Mouse (Mus musculus) spleen, postnatal 10 days (tissue): ENCODE measurements at regions not wholly inside any gene's neighbourhood (a gene's known extent, or its start where the extent isn't known, plus 50 kb on each side); places are given as distances from the start of the nearest gene placed in this dataset.

Experiments
- DNase-seq, 2 experiments: peaks; one replicate each; pipeline ENCODE4 v3.0.0; 2021 to 2022; ENCODE audit warnings: low spot score in 2 of 2

DNA sequence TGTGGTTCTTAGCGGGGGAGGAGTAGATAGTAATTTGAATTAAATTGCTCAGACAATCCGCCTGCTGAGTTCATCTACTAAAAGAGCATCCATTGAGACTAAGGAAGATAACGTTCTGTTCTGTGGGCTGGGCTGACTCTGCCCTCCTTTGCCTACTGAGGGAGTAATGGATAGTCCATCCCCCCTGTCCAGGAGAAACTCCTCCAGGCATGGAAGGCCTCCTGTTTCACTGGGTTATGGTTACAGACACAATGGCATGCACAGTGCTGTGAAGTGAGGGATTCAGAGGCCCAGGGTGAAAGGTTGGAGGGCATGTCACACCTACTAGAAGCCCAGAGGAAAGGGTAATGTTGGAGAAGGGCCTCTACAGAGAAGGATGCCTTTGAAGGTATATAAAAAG is 287.2 kb upstream of the Xrcc4 start:
- no peak for DNase-seq

DNA sequence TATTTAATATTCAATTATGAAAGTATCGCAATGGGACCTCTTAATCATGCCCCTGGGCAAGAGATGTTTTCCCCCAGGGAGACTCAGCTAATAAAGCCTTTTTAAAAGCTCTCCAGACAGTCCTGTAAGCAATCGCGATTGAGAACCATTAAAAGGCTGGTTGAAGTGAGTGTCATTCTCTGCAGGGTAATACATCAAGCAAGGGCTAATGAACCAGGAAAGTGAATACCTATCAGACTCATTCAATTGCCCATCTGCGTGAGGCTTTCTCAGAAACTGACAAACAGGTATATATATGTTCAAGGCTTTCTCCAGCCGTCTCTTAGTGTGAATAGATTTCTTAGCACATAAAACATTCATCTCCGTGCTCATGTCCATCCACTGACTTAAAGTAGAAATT is 286.8 kb upstream of the Xrcc4 start:
- DNase-seq = no peak

DNA sequence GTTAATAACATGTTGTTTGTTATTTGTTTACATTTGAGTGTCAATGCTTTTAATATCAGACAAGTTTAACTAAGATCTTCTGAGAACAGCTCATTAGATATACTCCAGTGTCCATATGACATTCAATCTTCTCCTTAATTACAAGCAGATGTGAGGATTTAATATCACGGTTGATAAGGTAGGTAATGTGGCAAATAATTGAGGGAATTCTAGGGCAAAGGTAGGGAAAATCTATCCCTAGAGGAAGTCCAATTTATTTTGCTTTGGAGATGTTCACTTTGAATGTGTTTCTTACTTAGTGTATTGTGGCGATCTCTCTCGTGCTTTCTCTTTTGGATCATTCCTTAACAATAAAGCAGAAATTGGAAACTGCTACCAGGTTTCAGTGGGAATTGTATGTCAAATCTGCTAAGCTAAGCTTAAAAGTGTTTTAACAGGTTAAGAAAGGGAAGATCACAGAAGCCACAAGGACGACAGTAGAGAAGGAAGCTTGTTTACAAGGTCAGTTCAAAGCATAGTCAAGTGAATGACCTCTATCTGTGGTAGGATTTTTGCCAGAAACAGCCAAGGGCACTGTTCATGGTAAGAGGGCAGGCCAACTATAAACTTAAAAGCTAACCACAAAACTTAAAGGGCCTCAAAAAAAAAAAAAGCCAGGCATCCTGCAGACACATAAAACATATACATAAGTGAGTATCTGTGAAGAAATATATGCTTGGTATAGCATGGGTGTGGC is 282.2 kb upstream of the Xrcc4 start:
- DNase-seq = no peak

DNA sequence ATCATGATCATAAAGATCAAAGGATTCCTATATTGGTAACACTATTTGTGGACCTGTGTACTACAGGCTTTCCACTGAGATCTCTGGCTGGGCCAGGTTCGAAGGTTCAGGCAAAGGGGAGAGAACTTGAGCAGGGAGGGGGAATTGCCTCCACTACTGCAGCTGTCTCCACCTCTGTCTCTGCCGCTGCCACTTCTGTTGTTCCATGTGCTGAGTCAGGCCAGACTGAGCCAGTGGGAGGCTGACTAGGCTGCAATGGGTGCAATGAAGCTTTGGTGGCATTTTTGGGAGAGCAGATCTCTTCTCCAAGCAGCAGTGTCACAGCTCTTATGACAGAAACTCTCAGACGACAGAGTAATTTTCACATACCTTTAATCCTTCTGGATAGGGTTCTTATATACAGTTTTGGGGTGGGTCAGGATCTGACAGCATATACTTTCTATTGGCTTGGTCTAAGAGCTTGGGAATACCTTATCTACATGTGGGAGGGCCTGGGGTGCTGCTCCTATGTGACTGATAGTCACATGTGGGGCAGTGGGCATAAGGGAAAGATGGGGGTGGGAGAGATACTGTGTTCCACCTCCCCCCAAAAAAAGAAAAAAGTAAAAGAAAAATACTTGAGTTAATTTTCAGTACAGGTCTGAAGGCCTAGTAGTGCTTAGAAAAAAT is 281.5 kb upstream of the Xrcc4 start:
- no peak for DNase-seq

DNA sequence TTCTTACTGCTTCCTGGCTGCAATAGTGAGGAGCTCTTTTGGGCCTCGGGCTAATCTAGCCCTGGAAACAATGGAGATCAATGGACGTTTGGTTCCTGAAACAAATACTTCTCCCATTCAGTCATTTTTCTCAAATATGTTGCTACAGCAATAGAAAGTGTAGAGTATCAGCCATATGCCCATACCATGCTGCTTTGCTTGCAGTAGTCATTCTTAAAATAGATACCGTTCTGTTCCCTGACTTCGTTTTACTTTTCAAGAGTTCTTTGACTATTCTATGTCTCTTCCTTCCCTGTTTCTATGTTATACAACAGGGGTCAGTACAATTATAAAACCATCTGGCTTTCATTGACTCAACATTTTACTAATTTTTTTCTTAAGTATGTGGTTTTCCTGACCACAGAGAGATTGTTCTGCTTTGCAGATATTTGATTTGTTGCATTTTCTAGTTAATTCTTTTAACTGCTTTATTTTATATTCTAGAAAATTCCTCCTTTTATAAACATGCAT is 275.2 kb upstream of the Xrcc4 start:
- no peak for DNase-seq

DNA sequence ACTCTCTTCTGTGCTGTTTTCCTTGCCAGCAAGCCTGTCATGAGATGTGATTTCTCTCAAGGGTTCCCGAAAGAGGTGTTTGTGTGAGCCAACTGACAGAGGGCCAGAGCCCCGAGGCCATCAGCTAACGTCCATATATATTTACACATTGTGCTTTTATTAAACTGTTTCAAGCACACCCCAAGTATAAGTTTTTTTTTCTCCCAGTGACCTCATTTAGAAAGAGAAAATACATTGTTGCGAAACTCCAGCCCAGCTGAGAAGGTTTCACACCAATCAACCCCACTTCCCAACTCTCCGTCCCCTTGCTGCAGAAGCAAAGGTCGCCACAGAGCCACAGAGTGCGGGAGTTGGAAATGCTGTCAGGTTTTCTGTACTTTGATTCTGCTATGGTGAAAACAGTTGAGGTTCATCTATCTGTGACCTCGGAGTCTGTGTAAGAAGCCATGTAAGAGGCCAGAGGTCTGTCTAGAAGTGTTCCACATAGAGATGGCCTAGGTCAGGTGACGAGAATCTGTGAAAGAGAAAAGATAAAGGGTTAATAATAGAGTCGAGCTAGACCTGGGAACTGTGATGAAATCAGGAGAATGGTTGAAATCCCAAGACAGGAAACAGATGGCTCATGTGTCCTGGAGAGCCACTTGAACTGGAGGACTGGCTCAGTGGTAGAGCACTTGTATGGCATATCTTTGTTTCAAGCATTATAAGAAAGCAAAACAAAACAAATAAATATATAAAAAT is 270.6 kb upstream of the Xrcc4 start:
- no peak for DNase-seq

DNA sequence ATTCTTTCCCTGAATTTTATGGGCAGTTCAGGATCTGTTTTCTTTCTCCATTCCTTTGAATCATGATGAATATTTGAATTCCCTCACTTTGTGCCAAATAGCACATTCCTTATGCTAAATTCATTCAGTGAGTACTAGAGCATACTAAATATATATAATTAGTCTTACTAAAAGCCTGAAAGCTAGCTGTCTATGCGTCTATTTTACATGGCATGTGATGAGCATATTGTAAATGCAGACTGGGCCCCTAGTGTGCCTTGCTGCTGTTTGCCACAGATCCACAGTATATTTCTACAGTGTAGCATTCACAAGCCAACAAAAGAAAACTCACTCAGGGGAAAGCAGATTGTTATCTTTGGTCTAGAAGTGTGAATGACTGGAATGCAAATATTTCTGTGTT is 268.7 kb upstream of the Xrcc4 start:
- no peak for DNase-seq

DNA sequence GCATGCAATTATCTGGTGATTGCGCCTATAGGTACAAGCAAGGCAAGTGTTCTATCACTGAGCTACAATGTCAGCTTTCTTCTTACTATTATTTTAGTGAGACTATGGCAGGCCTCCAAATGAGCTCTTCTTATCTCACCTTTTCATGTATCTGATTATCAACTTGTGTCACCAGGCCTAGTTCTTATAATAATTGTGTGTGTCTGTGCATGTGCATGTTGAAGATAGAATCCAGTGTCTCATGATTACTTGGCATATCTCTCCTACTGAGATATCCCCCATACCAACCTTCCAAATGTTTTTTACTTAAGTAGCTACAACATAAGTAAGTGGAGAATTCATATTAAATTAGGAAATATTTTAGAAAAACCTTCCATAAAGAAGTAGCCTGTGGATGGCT is 266.2 kb upstream of the Xrcc4 start:
- no peak for DNase-seq

DNA sequence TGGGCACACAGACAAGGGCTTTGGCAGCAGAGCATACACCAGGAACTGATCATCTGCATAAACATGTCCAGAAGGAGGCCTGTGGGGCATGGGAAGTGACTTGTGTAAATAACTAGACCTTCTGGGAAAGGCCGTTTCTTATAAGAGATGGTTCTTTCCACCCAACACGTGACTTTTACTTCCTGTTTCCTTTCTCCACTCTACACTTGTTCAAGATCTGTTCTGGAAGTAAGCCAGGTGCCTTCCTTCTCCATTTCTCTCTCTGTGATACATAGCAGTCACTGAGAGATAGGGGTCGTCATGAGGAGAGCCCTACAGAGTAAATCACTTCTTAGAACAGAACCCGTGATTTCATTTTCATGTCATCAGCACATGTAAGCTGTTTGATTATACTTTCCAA is 253.4 kb upstream of the Xrcc4 start:
- no peak for DNase-seq

DNA sequence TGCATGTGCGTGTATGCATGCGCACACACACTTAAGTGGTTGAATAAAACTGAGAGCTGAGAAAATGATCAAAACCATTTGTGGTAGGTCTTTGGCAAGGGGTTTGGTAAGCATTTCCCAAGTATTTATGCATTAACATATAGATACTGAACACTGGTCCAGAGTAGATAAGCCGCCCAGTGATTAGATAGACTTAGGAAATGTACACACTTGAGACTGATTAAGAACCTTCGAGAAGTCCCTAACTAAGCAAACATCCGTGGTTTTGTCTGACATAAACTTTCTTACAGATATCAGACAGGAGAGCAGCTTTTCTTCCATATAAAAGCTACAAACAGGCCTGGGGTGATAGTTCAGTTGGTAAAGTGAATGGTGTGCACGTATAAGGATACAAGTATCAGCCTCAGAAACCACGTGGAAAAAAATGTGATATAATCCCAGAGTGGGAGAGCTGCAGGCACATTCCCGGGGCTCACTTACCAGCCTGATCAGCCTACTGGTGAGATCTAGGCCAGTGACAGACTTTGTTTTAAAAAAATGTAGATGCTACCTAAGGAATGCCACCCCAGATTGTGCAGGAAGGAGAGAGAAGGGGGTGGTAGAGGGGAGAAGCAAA is 252.3 kb upstream of the Xrcc4 start:
- no peak for DNase-seq

DNA sequence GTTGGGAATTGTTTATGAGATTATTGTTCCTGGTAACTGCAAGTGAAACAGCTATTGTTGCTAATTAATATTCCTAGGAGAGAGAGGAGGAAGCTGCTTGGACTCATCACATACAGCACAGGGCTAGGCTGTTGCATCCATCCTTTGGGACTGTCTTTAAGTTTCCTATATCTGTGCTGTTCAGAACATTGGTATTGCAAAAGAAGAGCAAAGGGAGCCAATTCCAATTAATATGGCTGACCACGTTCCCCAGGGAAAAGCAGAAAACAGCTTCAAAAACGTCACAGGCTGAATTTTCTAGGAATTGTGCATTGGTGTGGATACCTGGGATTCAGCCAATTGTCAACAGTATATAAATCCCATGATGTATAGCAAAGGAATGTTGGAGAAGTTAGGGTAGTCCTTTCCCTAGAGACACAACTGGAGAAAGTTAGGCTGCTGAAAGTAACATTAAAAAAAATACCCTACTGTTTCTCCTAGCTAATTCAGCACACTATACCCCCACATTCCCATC is 251.3 kb upstream of the Xrcc4 start:
- DNase-seq = no peak

DNA sequence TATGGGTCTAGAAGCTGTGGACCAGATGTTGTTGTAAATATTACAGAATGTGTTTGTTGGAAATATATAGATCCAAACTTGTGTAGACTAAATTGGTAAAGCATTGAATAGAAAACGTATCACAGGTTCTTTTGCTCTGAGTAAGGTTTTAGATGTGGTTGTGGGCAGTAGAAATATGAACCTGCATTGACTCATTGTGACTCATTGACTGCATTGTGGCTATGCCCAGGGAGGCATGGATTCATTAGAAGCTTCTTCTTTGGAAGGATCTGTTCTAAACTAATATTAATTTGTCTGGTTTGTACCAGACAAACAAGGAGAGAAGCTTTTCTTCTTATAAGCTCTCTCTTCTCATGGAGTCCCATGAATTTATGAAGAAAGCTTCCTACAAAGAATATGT is 248.2 kb upstream of the Xrcc4 start:
- DNase-seq = no peak

DNA sequence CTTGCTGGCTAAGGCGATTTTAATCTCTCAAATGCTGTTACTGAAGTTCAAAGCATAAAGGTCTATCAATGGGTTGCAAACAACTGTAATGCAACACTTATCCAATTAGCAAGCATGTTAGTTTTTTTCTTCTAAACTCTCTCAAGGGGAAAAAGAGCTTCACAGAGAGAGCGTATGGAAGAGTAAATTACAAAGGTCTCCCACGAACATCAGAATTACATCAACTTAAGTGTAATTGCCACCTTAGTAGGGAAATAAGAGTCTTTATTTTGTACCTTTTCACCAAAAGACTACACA is 246.3 kb upstream of the Xrcc4 start:
- no peak for DNase-seq

DNA sequence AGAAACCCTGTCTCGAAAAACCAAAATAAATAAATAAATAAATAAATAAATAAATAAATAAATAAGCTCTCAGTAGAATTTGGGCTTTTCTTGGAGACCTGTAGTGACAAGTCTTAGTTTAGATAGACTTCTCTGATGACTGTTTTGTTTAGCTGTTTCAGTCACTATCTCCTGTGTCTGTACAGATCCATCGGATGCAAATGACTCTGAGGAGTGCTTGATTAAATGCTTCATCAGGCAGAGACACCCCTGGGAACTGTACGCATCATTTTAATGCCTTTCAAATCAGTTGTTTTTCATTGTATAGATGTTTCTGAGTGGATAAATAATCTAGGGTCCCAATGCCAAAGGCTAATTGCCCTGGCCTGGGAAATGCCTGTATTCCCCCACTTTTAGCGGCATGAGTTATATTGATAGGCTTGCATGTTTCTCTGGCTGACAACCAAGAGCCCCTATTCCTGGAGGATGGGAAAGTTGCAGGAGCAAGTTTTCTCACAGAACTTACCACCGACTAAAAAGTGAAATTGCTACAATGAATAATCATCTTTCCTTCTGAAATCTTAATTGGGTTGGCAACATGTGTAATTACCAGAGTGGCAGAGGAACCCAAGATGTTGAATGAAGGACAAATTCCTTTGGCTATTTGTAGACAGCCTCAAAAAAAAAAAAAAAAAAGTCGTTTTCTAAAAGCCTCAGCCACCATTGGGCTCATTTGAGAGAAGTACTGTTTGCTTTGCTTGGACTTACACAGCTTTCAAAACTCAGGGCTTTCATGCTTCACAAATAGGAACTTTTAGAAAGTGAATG is 245.7 kb upstream of the Xrcc4 start:
- no peak for DNase-seq

DNA sequence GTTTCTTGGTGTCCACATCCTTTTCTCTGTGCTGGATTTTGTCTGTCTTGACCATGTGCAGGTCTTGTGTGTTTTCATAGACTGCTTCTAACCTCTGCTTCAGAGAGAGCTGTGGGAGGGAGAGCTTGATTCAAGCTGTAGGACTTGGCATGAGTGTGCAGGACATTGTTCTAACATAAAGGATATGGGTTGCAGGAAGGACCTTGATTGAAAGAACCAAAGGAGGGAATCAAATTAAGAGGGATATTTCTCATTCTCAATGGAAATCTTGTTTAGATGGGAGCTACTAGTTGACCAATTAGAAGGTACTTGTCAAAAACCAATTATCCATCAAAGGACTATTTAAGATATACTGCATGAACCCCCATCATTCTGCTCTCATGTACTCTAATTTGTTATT is 244.9 kb upstream of the Xrcc4 start:
- no peak for DNase-seq

DNA sequence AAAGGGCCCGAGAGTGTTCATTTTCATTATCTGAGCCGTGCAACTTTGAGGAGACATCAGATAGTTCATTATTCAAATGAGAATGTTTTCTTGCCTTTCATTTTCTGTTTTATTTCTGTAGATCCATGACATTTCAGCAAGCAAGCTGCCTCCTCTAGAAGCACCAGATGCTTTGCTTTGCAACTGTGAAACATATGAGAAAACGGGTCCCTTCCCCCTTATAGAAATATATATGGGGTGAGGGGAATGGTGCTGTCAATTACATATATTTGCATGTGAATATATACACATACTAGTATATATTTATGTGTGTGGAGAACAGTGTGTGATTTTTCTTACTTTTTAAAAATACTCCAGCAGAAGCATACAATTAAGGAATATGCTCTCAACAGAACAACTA is 235.8 kb upstream of the Xrcc4 start:
- DNase-seq = no peak

DNA sequence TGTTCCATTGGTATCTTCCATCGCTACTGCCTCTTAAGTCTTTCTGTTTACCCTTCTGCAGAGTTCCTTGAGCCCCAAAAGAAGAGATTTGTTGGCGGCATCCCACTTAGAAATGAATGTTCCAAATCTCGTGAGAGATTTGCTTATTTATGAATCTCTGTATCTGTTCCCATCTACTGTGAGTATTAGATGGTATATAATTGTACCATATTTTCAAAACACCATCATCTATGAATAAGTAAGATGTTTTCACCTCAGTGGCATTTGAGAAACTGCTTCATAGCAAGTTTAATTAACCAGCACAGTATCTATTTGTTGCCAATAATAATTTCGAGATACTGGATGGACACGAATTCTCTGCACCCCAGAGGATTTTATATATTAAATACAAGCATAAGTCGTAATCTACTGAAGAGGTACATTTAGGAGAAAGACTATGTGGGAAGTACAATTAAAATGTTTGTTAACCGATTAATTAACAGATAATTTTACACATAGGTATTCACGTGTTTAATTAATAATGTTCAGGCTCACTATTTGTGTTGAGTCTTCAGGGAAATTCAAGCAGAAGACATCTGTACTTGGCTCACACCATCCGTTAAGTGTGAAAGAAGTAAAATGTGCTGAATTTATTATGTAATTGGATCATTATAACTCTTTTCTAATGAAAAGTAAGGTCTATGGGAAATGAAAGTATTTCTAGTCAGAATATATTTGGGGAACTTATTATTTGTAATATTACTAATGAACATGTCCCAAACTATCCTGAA is 224.0 kb upstream of the Xrcc4 start:
- DNase-seq = no peak

DNA sequence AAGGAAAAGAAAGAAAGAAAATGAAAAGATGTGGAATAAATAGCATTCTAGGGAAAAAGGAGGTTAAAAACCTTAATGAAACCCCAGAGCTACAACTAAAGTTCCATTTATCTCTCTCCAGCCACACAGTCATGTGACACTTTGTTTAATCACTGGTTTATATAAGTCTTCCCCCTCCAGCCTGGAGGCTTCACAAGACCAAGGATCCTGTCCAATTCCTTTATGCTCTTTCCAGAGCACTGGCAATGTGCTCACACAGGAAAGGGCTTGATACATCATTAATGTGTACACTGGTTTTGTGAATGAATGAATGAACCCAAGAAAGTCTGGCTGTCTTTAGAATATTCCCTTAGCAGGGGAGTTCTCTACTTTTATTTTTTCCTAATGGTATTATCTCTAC is 221.1 kb upstream of the Xrcc4 start:
- DNase-seq = no peak

DNA sequence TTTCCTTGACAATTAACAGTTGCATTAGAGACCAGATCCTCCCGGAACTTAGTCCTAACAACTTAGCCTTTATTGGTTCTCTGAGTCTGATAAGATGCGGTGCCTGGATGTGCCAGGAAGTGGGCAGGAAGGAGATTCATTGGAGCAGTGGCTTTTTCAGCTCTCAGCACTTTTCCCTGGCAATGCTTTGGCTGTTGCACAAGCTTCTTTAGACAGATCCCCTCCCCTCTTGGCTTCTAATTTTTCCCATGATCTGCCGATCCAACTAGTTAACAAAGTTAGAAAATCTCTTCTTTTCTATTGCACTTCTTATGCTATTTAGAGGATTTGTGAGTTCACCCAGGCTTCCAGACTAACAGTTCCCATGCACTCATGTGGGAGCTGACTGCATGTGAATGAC is 211.1 kb upstream of the Xrcc4 start:
- DNase-seq = no peak

DNA sequence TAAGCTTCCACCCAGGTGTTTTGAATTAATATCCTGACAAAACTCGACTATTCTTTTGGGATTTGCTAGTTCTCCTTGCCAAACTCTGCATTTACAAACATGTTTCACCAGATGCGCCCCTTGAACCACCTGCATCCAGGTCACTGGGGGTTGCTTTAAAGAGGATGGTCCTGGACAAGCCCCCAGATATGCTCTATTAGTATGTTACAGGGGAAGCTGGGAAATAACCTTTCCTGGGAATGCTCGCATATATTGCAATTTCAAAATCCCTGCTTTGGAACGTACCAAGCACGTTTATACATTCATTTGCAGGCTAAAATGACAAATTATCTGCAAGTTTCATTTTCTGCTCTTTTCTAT is 205.2 kb upstream of the Xrcc4 start:
- DNase-seq = no peak
